Mouse (Mus musculus) limb, embryonic 10.5 days (tissue): ENCODE data around the gene Grm4. TPM values are rescaled to one million over a fixed set of nuclear protein-coding genes. Genes with fewer than 3 reads are reported as not detected.
A peak's percentile ranks its signal among the peaks of the same experiment; 100 is the strongest.

ENCODE experiments used
- DNase-seq: peaks from one replicate; pipeline ENCODE4 v3.0.0-alpha.2; 2017; ENCODE audit warnings: low spot score
- H3K27ac ChIP-seq: fragments of 300-500 bp; sonication (generic); 2 replicates; pipeline ENCODE4 v1.5.1; 2016; ENCODE audit warnings: mild to moderate bottlenecking
- H3K27me3 ChIP-seq: fragments of 300-500 bp; sonication (generic); 2 replicates; pipeline ENCODE4 v1.6.1; 2016; ENCODE audit warnings: low read depth, mild to moderate bottlenecking; ENCODE audit not compliant: poor library complexity, severe bottlenecking
- H3K36me3 ChIP-seq: fragments of 300-500 bp; sonication (generic); 2 replicates; pipeline ENCODE4 v1.6.1; 2016; ENCODE audit warnings: mild to moderate bottlenecking, moderate library complexity
- H3K4me1 ChIP-seq: fragments of 300-500 bp; sonication (generic); 2 replicates; pipeline ENCODE4 v1.6.1; 2016
- H3K4me3 ChIP-seq: fragments of 300-500 bp; sonication (generic); 2 replicates; pipeline ENCODE4 v1.5.1; 2016; ENCODE audit warnings: mild to moderate bottlenecking, moderate library complexity
- H3K9me3 ChIP-seq: fragments of 300-500 bp; sonication (generic); replicated peaks from 2 replicates; pipeline ENCODE4 v1.6.1; 2016; ENCODE audit warnings: mild to moderate bottlenecking
- WGBS: fragments of 180-500 bp; shearing (Covaris S2); methylation state at CpG from one replicate; pipeline ENCODE4 v1.1.7; 2016; 5-methylcytosine and 5-hydroxymethylcytosine counted together
- polyA plus RNA-seq: library from polyadenylated mRNA; unstranded; fragments of >200 nt; fragmentation: Nextera tagmentation; extraction: Ambion mirVana; gene quantifications from 2 replicates; pipeline ENCODE4 v1.2.1, GENCODE M21; 2016

The Grm4 gene
- polyA plus RNA-seq, 1 experiment from 2014 or later = 0.06 TPM

DNA sequence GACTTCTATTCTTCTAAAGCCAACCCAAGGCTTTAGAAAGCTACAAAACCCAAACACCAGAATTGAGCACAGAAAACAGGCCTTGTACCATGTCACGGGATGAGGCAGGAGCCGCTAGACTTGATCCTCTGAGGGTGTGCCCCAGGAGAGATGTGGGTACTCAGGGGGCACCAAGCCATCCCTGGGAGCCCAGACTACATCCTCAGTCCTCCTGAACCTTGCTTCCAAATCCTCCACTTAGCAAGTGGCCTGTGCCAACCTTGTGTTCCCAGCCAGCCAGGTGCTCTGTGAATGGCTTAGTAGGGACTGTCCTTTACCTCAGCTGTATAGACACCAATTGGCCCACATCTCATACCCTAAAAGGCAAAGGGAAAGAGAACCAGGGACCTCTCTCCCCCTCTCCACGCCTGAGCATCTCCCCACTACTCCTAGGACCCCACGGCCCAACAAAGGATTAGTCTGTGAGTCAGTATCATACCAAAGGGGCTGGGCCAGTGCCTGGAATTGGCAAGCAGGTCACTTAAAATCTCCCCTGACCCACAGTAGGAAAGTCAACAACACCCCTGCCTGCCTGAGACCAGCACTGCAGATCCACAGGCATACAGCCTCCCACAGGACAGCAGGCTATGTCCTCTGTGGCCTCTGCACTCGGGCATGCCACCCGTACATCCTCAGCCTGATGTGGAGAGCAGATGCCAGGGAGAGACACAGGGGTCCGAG lies 14.2 kb downstream of the Grm4 start:
- Histone ChIP-seq H3K27ac (no peak overlapping the region), H3K36me3 (no peaks in the 10 kb centered on the region), H3K4me1 (peaks cover 58% of the 10 kb centered on the region), H3K4me3 (no peak overlapping the region), H3K27me3 (peaks cover 94% of the 10 kb centered on the region), H3K9me3 (no peaks in the 10 kb centered on the region)
- no peak for DNase-seq
- WGBS = 84% methylated on average over 7 of the region's 7 CpGs

DNA sequence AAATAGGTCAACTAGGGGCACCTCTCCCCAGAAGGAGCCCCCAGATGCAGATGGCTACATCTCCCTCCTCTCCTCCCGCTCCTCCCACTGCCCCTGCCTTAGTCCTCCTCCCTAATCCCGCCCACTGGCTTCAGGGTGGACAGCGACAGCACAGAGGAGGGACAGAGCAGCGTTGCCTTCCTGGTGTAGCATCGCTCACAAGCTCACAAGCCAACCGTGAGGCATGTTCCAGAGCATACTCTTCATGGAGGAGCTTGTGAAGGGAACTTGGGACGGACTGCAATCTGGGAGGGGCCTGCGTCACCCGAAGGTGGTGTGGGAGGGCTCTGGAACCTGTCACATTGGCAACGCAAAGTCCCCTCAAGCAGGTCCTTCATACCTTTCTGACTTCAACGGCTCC lies 14.8 kb downstream of the Grm4 start:
- peaks cover 59% of the 10 kb centered on the region for H3K4me1 ChIP-seq
- no peaks in the 10 kb centered on the region for H3K36me3 ChIP-seq
- H3K9me3 ChIP-seq = no peaks in the 10 kb centered on the region
- DNase-seq = no peak
- no peak overlapping the region for H3K4me3 ChIP-seq
- 49% methylated on average over 11 of the region's 11 CpGs for WGBS
- peaks cover 94% of the 10 kb centered on the region for H3K27me3 ChIP-seq
- peak overlapping the region; percentile 51; the same call in 1 of the 2 replicates for H3K27ac ChIP-seq

DNA sequence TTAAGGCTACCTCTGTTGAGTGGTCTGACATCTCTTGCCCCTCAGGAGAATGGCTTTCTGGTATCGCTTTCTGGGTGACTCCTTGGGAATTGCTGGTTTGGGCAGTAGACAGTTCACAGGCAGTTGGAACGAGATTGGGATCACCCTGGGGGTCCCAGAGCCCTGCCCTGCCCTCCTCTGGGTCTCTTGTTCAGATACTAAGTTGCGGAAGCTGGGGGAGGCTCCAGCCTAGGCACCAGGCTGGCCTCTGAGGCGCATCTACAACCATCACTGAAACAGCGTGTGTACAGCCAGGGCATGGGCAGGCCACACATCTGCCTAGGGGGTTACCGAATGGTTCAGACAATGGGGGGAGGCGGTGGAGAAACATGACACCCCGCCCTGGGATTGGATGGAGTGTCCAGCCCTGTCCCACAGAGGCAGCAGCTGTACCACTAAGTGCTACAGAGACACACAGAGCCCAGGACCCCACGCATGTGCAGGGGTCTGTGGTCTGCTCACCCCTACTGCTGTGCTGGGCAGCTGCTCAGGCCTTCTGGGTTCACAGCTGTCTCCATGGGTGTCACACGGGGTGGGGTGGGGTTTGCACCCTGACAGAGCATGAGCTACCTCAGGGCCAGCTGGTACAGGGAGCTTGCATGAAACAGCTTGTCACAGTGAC lies 15.9 kb downstream of the Grm4 start:
- H3K9me3 ChIP-seq = no peaks in the 10 kb centered on the region
- no peaks in the 10 kb centered on the region for H3K36me3 ChIP-seq
- WGBS = 17% methylated on average over 10 of the region's 10 CpGs
- peak overlapping the region; percentile 51 for H3K27ac ChIP-seq
- peaks cover 94% of the 10 kb centered on the region for H3K27me3 ChIP-seq
- peak overlapping the region; percentile 26 for H3K4me3 ChIP-seq
- peak; percentile 85 for DNase-seq
- peaks cover 65% of the 10 kb centered on the region for H3K4me1 ChIP-seq

DNA sequence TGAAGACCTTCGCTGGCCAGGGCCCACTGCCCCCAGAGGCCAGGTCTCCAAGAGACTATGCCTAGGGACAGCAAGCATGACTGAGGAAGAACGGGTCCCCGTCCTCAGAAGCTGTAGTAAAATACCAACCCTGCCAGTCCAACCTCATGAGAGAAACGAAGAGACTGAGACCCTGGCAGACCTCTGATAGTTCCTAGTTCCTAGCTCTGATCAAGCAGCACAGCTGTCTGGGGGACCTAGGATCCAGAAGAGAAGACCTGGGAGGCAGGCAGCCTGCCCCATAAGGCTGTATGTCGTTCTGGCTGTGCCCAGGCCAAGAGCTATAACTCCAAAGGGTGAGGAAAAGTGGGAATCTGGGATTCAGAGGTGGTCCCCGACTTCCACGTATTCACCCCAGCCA lies 17.3 kb downstream of the Grm4 start:
- Histone ChIP-seq H3K4me1 (peaks cover 65% of the 10 kb centered on the region), H3K36me3 (no peaks in the 10 kb centered on the region), H3K4me3 (no peak overlapping the region), H3K27me3 (peaks cover 86% of the 10 kb centered on the region), H3K9me3 (no peaks in the 10 kb centered on the region), H3K27ac (0 out of 2 replicates have a peak overlapping the region, but pooled peaks have one; percentile 16)
- WGBS = 42% methylated on average over 7 of the region's 7 CpGs
- no peak for DNase-seq

DNA sequence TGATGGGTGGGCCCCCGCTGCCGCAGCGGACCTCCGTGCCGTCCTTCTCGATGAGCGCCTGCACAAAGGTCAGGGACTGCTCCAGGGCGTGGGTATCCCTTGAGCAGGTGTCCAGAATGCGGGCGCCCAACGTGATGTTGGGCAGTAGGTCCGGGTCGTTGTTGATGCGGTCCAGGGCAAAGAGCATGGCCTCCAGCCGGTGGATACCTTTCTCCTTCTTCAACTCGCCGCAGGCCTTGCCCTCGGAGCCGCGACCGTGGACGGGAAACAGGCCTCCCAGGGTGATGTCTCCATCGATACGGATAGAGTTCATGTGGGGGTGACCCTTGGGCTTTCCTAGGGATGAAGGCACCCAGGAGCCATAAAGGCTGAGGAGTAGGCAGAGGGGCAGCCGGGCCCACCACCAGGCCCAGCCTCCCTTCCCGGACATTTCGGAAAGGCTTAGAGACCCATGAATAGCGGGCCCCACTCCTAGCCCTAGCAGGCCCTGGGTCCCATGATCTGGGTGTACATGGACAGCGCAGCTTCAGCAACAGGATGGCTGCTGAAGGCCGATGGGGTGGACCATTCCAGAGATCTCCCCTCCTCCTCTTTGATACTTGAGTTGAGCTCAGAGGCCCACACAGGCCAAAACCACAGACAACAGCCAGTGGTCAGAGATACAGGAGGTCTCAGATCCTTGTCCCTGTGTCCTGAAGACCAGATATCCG lies 18.3 kb downstream of the Grm4 start:
- Histone ChIP-seq H3K27ac (peak overlapping the region; percentile 68; the same call in 1 of the 2 replicates), H3K4me3 (0 out of 2 replicates have a peak overlapping the region, but pooled peaks have one; percentile 5), H3K4me1 (peaks cover 65% of the 10 kb centered on the region), H3K9me3 (no peaks in the 10 kb centered on the region), H3K27me3 (peaks cover 83% of the 10 kb centered on the region), H3K36me3 (no peaks in the 10 kb centered on the region)
- no peak for DNase-seq
- WGBS = 42% methylated on average over 31 of the region's 31 CpGs

DNA sequence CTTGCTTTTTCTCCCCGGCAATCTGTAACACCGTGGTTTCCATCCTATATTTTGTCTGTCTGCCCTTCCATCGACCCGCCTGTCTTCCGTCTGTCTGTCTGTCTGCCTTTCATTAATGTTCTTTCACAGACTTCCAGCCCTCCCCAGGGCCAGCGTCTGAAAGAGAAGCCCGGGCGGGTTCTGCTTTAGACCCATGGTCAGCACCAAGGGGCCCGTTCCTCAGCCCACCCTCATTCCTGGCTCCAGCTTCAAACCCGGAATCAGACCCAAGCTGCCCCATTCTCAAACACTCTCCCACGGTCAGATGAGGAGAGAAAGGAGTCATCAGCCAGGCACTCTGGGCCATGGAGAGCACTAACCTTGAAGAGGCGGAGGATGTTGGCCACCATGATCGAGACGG lies 18.9 kb downstream of the Grm4 start:
- peaks cover 80% of the 10 kb centered on the region for H3K27me3 ChIP-seq
- H3K4me1 ChIP-seq = peaks cover 65% of the 10 kb centered on the region
- H3K27ac ChIP-seq = peak overlapping the region; percentile 68; the same call in 1 of the 2 replicates
- H3K9me3 ChIP-seq = no peaks in the 10 kb centered on the region
- H3K4me3 ChIP-seq = peak overlapping the region; percentile 5
- H3K36me3 ChIP-seq = no peaks in the 10 kb centered on the region
- DNase-seq = no peak
- WGBS = 21% methylated on average over 14 of the region's 14 CpGs

DNA sequence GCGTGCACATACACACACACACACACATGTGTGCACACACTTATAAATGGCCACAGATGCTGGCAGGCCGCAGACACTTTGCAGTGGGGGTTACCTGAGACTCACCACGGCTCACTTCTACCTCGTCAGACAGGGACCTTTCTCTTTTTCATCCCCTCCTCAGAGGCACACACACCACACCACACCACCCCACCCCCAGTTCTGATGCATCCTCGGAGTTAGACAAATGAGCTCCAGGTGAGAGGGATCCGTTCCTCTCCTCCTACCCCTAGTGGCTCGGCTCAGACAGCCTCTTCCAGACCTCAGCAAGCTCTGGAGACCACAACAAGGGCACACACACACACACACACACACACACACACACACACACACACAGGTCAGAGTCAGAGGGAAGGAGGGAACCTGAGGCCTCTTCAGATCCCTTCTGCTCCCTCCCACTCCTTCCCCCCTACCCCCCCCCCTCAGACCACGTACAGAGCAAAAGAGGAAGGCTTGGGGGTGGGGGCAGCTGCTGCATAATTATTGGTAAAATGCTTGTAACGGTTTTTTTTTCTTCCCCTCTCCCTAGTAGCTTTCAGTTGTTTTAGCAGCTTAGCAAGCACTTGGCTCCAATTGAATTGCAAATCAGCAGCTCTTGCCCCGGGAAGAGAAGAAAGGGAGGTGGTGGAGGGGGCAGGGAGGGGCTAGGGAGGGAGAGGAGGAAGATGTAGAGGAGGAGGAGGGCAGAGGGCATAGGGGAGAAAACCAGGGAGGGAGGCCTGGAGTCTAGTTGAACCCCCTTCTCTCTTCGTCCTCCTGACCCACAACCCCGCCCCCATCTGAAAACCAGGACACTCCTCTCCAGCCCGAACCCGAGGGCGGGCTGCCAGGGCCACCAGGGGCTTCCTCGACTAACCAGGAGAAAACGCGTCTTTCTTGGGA lies 19.6 kb downstream of the Grm4 start:
- Histone ChIP-seq H3K27me3 (peaks cover 73% of the 10 kb centered on the region), H3K9me3 (no peaks in the 10 kb centered on the region), H3K36me3 (no peaks in the 10 kb centered on the region), H3K27ac (peak overlapping the region; percentile 68), H3K4me3 (peak overlapping the region; percentile 5), H3K4me1 (peaks cover 63% of the 10 kb centered on the region)
- 9% methylated on average over 18 of the region's 18 CpGs for WGBS
- DNase-seq = no peak

DNA sequence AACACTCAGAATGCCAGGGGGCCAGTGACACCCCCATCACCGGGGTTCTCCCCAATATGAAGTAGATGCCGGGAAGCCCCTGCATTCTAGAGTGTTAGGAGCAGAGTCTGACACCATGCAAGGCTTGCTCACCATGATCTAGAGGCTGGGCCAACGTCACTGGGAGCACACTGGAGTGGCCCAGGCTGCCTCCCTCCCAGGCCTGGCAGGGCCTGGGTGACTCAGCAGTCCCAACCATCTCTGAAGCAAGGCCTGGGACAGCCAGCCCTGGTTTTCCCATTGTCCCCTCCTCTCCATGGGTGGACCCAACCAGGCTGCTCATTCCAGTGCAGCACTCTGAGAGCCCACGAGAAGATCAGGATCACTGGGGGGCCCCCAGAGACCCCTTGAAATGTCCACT lies 20.4 kb downstream of the Grm4 start:
- peaks cover 66% of the 10 kb centered on the region for H3K27me3 ChIP-seq
- H3K4me1 ChIP-seq = peaks cover 60% of the 10 kb centered on the region
- DNase-seq = no peak
- 36% methylated on average over 4 of the region's 4 CpGs for WGBS
- no peaks in the 10 kb centered on the region for H3K36me3 ChIP-seq
- no peaks in the 10 kb centered on the region for H3K9me3 ChIP-seq
- peak overlapping the region; percentile 68 for H3K27ac ChIP-seq
- H3K4me3 ChIP-seq = no peak overlapping the region

DNA sequence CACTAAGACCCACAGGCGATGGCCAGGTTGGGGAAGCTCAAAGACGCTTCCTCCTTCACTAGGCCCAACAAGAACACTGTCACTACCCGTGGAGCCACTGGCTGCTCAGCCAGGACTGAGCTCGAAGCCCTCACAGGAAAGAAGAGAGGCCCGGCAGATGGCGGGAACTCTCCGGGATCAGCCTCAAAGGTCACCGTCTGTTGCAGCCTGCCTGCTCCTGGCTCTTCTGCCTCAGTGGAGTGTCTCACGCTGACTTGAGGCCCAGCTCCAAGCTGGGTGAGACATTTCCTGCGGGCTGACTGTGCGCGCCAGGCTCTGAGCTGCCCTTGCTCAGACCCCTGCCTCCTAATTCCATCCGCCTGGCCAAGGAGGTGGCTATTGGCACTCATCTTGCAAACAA lies 22.1 kb downstream of the Grm4 start:
- Histone ChIP-seq H3K36me3 (no peaks in the 10 kb centered on the region), H3K27ac (peak overlapping the region; percentile 22; the same call in 1 of the 2 replicates), H3K4me3 (no peak overlapping the region), H3K27me3 (peaks cover 60% of the 10 kb centered on the region), H3K9me3 (no peaks in the 10 kb centered on the region), H3K4me1 (peaks cover 61% of the 10 kb centered on the region)
- 69% methylated on average over 13 of the region's 13 CpGs for WGBS
- no peak for DNase-seq

DNA sequence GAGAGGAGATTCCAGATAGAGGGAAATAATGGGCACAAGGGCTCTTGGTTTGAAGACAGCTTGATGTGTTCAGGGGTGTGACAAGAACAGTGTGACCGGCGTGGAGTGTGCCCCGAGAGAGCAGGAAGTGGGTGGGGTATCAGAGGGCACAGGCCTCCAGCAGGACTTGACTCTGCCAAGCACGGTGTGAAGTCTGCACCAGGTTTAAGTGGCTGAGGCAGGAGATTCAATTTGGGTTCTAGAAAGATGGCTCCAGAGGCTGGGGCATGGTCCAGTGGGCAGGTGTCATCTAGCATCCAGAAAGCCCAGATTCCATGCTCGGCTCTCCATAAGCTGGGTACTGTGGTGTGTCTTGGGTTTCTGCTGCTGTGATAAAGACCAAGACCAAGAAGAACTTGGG lies 23.4 kb downstream of the Grm4 start:
- WGBS = 73% methylated on average over 5 of the region's 5 CpGs
- no peaks in the 10 kb centered on the region for H3K9me3 ChIP-seq
- H3K27me3 ChIP-seq = peaks cover 54% of the 10 kb centered on the region
- H3K4me3 ChIP-seq = no peak overlapping the region
- no peaks in the 10 kb centered on the region for H3K36me3 ChIP-seq
- H3K27ac ChIP-seq = no peak overlapping the region
- DNase-seq = no peak
- peaks cover 55% of the 10 kb centered on the region for H3K4me1 ChIP-seq

DNA sequence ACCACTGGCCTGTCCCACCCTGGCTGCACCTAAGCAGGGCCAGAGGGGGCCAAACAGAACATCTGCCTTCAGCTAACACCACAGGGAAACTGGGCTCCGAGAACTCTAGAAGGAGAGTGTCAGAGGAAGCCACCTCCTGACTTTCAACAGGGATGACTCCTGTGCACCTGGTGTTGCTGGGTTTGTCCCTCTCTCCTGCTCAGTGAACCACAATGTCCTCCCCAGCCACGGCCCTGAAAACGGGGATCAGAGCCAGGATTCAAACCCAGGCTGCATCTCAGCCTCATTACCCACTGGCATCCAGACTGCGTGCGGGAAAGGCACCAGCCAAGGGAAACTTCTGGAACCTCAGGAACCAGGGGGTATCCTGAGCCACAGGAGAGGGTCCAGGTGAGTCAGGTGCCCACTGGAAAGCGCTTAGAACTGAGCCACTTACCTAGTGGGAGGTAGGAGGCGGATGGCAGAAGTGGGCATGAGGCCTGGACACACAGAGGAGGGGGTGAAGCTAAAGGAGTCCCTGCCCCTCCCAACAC lies 26.1 kb downstream of the Grm4 start:
- no peak overlapping the region for H3K4me3 ChIP-seq
- H3K4me1 ChIP-seq = peaks cover 30% of the 10 kb centered on the region
- H3K9me3 ChIP-seq = no peaks in the 10 kb centered on the region
- no peak for DNase-seq
- 85% methylated on average over 7 of the region's 7 CpGs for WGBS
- H3K36me3 ChIP-seq = no peaks in the 10 kb centered on the region
- H3K27ac ChIP-seq = peak overlapping the region; percentile 17; the same call in 1 of the 2 replicates
- peaks cover 28% of the 10 kb centered on the region for H3K27me3 ChIP-seq

DNA sequence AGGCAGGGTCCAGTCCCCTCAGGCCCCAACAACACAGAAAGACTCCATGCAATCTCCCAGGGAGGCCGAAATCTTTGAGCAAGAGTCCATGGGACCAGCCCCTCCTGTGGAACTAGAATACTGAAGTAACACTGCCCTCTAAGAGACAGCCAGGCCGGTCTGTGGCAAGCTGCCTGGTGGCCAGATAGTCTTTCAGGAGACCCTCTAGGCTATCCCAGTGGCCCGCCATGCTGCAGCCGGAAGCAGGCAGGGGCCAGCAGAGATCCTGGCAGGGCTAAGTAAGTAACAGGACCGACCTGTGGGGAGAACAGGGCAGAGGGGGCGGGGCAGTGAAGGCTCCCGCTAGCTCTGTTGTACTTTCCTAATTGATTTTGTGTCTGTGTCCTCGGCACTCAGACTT lies 27.2 kb downstream of the Grm4 start:
- H3K27me3 ChIP-seq = peaks cover 23% of the 10 kb centered on the region
- WGBS = 34% methylated on average over 8 of the region's 8 CpGs
- no peak overlapping the region for H3K4me3 ChIP-seq
- H3K9me3 ChIP-seq = no peaks in the 10 kb centered on the region
- peak overlapping the region; percentile 51; the same call in 1 of the 2 replicates for H3K27ac ChIP-seq
- peaks cover 30% of the 10 kb centered on the region for H3K4me1 ChIP-seq
- DNase-seq = no peak
- H3K36me3 ChIP-seq = no peaks in the 10 kb centered on the region
